11 mouse cellular contexts compared by ENCODE assay signal in the genomic region with DNA sequence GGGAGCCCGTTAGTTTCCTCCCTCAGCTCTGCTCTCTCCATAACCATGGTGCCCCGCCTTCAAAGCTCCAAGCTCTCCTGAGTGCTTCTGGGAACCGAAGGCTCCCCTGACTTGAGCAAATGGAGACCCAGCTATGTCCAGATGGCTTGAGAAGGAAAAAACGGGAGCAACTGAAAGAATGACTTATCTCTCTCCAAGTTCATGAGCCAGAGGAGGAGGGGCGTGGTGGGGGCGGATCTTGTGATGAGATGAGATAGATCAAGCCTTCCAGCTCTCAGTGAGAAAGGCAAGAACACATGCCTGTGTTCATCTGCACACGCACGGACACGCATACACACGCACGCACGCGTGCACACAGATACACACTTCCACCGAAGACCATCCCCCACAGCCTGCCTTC. TPM values are rescaled to one million over a fixed set of nuclear protein-coding genes. Genes with fewer than 3 reads are reported as not detected.
A peak's percentile ranks its signal among the peaks of the same experiment; 100 is the strongest.
DNase-seq lines count a peak whose midpoint lies in the region; ATAC-seq lines count a peak whose summit lies in the region.
"Had no signal": no experiment of that assay in that cellular context is flagged by ENCODE, and none has a peak within 500 bp of the region (broad histone marks: within the 10 kb centered on the region; RNA-seq: fewer than 3 reads in every experiment).

No protein-coding gene starts in this region.

- H3K27me3 ChIP-seq in lung, embryonic 15.5 days = no peaks in the 10 kb centered on the region
- peaks cover 13% of the 10 kb centered on the region for H3K27me3 ChIP-seq in limb, embryonic 12.5 days

- H3K27ac ChIP-seq in lung, embryonic 15.5 days = no peak overlapping the region
- H3K27ac ChIP-seq in limb, embryonic 12.5 days = no peak overlapping the region
- H3K27ac ChIP-seq: liver, embryonic 14.5 days had no signal

- peak overlapping the region; percentile 22; the same call in 1 of the 2 replicates for H3K4me2 ChIP-seq in lung, embryonic 15.5 days
- peak overlapping the region; percentile 37 for H3K4me2 ChIP-seq in limb, embryonic 12.5 days

- 60% methylated on average over 14 of the region's 14 CpGs for WGBS in lung, embryonic 15.5 days
- WGBS in limb, embryonic 12.5 days = 64% methylated on average over 14 of the region's 14 CpGs

- H3K9me3 ChIP-seq in lung, embryonic 15.5 days = no peaks in the 10 kb centered on the region
- H3K9me3 ChIP-seq in limb, embryonic 12.5 days = no peaks in the 10 kb centered on the region

- ATAC-seq in frontal cortex, adult (ENCODE audit: low TSS enrichment) = peak; percentile 43
- no peak for ATAC-seq in lung, embryonic 15.5 days (ENCODE audit: borderline replicate concordance, extremely low read depth, low FRiP score, low TSS enrichment)
- ATAC-seq in limb, embryonic 12.5 days (ENCODE audit: insufficient number of reproducible peaks, insufficient read depth, low FRiP score, low TSS enrichment, low read depth) = no peak
- ATAC-seq: CD4-positive, CD25-positive, alpha-beta regulatory T cell, adult 4 months had no signal

- DNase-seq in frontal cortex, postnatal 10 days (ENCODE audit: low spot score in 2 of 2) = no peak
- no peak for DNase-seq in lung, adult 18-20 months
- peak; percentile 55 for DNase-seq in R1 (ENCODE audit: low read depth, low spot score)
- DNase-seq in gastrocnemius, adult 18-20 months (ENCODE audit: low spot score) = no peak
- DNase-seq in left cerebral cortex, postnatal 4 days = no peak
- DNase-seq: heart, adult 11 months had no signal

- peaks cover 12% of the 10 kb centered on the region; the same call in 1 of the 2 replicates for H3K4me1 ChIP-seq in lung, embryonic 15.5 days
- peaks cover 23% of the 10 kb centered on the region for H3K4me1 ChIP-seq in limb, embryonic 12.5 days (replicated peaks)

- no peak overlapping the region for H3K9ac ChIP-seq in lung, embryonic 15.5 days
- no peak overlapping the region for H3K9ac ChIP-seq in limb, embryonic 12.5 days (replicated peaks)
- H3K9ac ChIP-seq: liver, embryonic 14.5 days had no signal

- H3K4me3 ChIP-seq in lung, embryonic 15.5 days = no peak overlapping the region
- H3K4me3 ChIP-seq in limb, embryonic 12.5 days (replicated peaks) = no peak overlapping the region

- intact Hi-C loops in left cerebral cortex, postnatal 4 days (cut with DNase I) = no loop called here

- H3K36me3 ChIP-seq in lung, embryonic 15.5 days = no peaks in the 10 kb centered on the region
- no peaks in the 10 kb centered on the region for H3K36me3 ChIP-seq in limb, embryonic 12.5 days

RNA-seq across cellular contexts. Expression of gene Meltf, which starts 4.7 kb away (rescaled TPM):
- polyA plus RNA-seq in lung, embryonic 15.5 days (2015; fragmentation: Nextera tagmentation; extraction: Ambion mirVana) = 0.11 TPM in 1 of 2 replicates, not detected in the other
- polyA plus RNA-seq in limb, embryonic 12.5 days (2016; fragmentation: Nextera tagmentation; extraction: Ambion mirVana) = 0.50 and 0.70 TPM in 2 replicates
- total RNA-seq in gastrocnemius, adult 18-20 months (2021) = not detected
- under 1 TPM; 0.30 to 0.56 TPM for total RNA-seq in left cerebral cortex, postnatal 4 days (2021)
- polyA plus RNA-seq: CD4-positive, CD25-positive, alpha-beta regulatory T cell, adult 4 months had no signal

RNA-seq across cellular contexts. Expression of gene Pigz, which starts 50.3 kb away (rescaled TPM):
- 0.40 and 0.71 TPM in 2 replicates for polyA plus RNA-seq in lung, embryonic 15.5 days (2015; fragmentation: Nextera tagmentation; extraction: Ambion mirVana)
- polyA plus RNA-seq in limb, embryonic 12.5 days (2016; fragmentation: Nextera tagmentation; extraction: Ambion mirVana) = 0.91 and 1.2 TPM in 2 replicates
- 1 to 10 TPM in 1 of 2 experiments, under 1 TPM in 1; 0.33 to 1.2 TPM for total RNA-seq in gastrocnemius, adult 18-20 months (2021)
- total RNA-seq in left cerebral cortex, postnatal 4 days (2021) = 10 to 100 TPM in 1 of 2 experiments, 1 to 10 TPM in 1; 8.9 to 10.4 TPM

Comparison
In these comparisons a context has a peak if more than half of its experiments do, and no peak if none do; other contexts are left out.
1. RNA of gene Pigz, which starts 50.3 kb away (total RNA-seq): 8.9 to 10.4 TPM in left cerebral cortex, postnatal 4 days; 0.33 to 1.2 TPM in gastrocnemius, adult 18-20 months; every median in the first group is over 4 times any median in the second.